Mouse (Mus musculus): ENCODE measurements around the gene Utrn.

GRCm38 (mm10) chr10:12826760-12827281 is 42.3 kb downstream of the Utrn start:
- TF ChIP-seq EP300 (IDR thresholded peaks at IDR 0.05) (peak; percentile 51; the same call in 1 of the 2 replicates), CTCF (IDR thresholded peaks at IDR 0.05) (no peak)

All from lung, postnatal 0 days (tissue).